Mouse (Mus musculus) lung, embryonic 14.5 days (tissue): Measurements from ENCODE around the gene Crebrf. TPM values are rescaled to one million over a fixed set of nuclear protein-coding genes. Genes with fewer than 3 reads are reported as not detected.
A peak's percentile ranks its signal among the peaks of the same experiment; 100 is the strongest.

Experiments used
- ATAC-seq: fragments of 200-750 bp; cut with Nextera tagmentation; 2 replicates; pipeline ENCODE4 v1.8.0; 2017; ENCODE audit warnings: mild to moderate bottlenecking, moderate TSS enrichment, moderate library complexity; ENCODE audit not compliant: insufficient read depth
- DNase-seq: peaks from one replicate; pipeline ENCODE4 v3.0.0-alpha.2; 2015
- H3K27ac ChIP-seq: fragments of 300-500 bp; sonication (generic); 2 replicates; pipeline ENCODE4 v1.5.1; 2014; ENCODE audit warnings: low read depth, mild to moderate bottlenecking, moderate library complexity
- H3K27me3 ChIP-seq: fragments of 300-500 bp; sonication (generic); 2 replicates; pipeline ENCODE4 v1.6.1; 2014; ENCODE audit warnings: low read length, control low read depth; ENCODE audit not compliant: insufficient read depth
- H3K36me3 ChIP-seq: fragments of 300-500 bp; sonication (generic); 2 replicates; pipeline ENCODE4 v1.6.1; 2014; ENCODE audit warnings: control low read depth; ENCODE audit not compliant: insufficient read depth
- H3K4me1 ChIP-seq: fragments of 300-500 bp; sonication (generic); 2 replicates; pipeline ENCODE4 v1.6.1; 2014; ENCODE audit warnings: antibody characterized with exemption, control low read depth; ENCODE audit not compliant: insufficient read depth
- H3K4me2 ChIP-seq: fragments of 300-500 bp; sonication (generic); 2 replicates; pipeline ENCODE4 v1.6.1; 2014; ENCODE audit warnings: mild to moderate bottlenecking
- H3K4me3 ChIP-seq: fragments of 300-500 bp; sonication (generic); 2 replicates; pipeline ENCODE4 v1.5.1; 2014; ENCODE audit warnings: low read depth, low read length
- H3K9ac ChIP-seq: fragments of 300-500 bp; sonication (generic); 2 replicates; pipeline ENCODE4 v1.6.1; 2014
- H3K9me3 ChIP-seq: fragments of 300-500 bp; sonication (generic); 2 replicates; pipeline ENCODE4 v1.6.1; 2016; ENCODE audit warnings: low read depth, low read length, control low read depth
- CTCF ChIP-seq: IDR thresholded peaks from 2 replicates; pipeline ENCODE4 v1.5.1; 2016; ENCODE audit warnings: antibody characterized with exemption, low read depth
- WGBS: fragments of 180-500 bp; shearing (Covaris S2); extraction: QIAGEN DNeasy Blood & Tissue Kit; methylation state at CpG from one replicate; pipeline ENCODE4 v1.1.7; 2014; 5-methylcytosine and 5-hydroxymethylcytosine counted together
- polyA plus RNA-seq: library from polyadenylated mRNA; unstranded; fragments of >200 nt; fragmentation: Nextera tagmentation; extraction: Ambion mirVana; gene quantifications from 2 replicates; pipeline ENCODE4 v1.2.1, GENCODE M21; 2014

Gene Crebrf
- polyA plus RNA-seq, 1 experiment from 2014 or later = 5.6 TPM

GRCm38 (mm10) chr17:26749975-26750374, 34.5 kb downstream of the Crebrf start:
- Histone ChIP-seq H3K9ac (no peak overlapping the region), H3K4me2 (no peak overlapping the region), H3K9me3 (no peaks in the 10 kb centered on the region), H3K4me1 (no peaks in the 10 kb centered on the region), H3K4me3 (no peak overlapping the region), H3K27ac (no peak overlapping the region), H3K27me3 (no peaks in the 10 kb centered on the region), H3K36me3 (no peaks in the 10 kb centered on the region)
- DNase-seq (no peak), ATAC-seq (no peak)
- WGBS = 90% methylated on average over 3 of the region's 3 CpGs
- TF ChIP-seq CTCF = no peak

- H3K27ac ChIP-seq = no peak overlapping the region
- H3K4me1 ChIP-seq = no peaks in the 10 kb centered on the region
- no peak for DNase-seq
- no peak overlapping the region for H3K9ac ChIP-seq
- no peaks in the 10 kb centered on the region for H3K27me3 ChIP-seq
- no peaks in the 10 kb centered on the region for H3K36me3 ChIP-seq
- no peak overlapping the region for H3K4me2 ChIP-seq
- ATAC-seq = no peak
- no peak overlapping the region for H3K4me3 ChIP-seq
- no peak for TF ChIP-seq CTCF
- no peaks in the 10 kb centered on the region for H3K9me3 ChIP-seq
- WGBS = 70% methylated on average over 1 of the region's 1 CpGs
Measured at GRCm38 (mm10) chr17:26752297-26752696, 36.8 kb downstream of the Crebrf start.

GRCm38 (mm10) chr17:26753476-26753875, 38.0 kb downstream of the Crebrf start:
- DNase-seq (no peak), ATAC-seq (no peak)
- no peak overlapping the region for H3K9ac ChIP-seq
- no peaks in the 10 kb centered on the region for H3K27me3 ChIP-seq
- no peak for TF ChIP-seq CTCF
- 85% methylated on average over 2 of the region's 2 CpGs for WGBS
- H3K36me3 ChIP-seq = no peaks in the 10 kb centered on the region
- H3K4me3 ChIP-seq = no peak overlapping the region
- H3K27ac ChIP-seq = no peak overlapping the region
- no peaks in the 10 kb centered on the region for H3K4me1 ChIP-seq
- H3K4me2 ChIP-seq = no peak overlapping the region
- no peaks in the 10 kb centered on the region for H3K9me3 ChIP-seq

GRCm38 (mm10) chr17:26767100-26767753, 51.8 kb downstream of the Crebrf start:
- no peak for DNase-seq
- peaks cover 6% of the 10 kb centered on the region; the same call in 1 of the 2 replicates for H3K36me3 ChIP-seq
- H3K4me3 ChIP-seq = no peak overlapping the region
- WGBS = 84% methylated on average over 5 of the region's 5 CpGs
- no peak for ATAC-seq
- H3K27me3 ChIP-seq = no peaks in the 10 kb centered on the region
- H3K4me1 ChIP-seq = no peaks in the 10 kb centered on the region
- no peak overlapping the region for H3K27ac ChIP-seq
- no peak for TF ChIP-seq CTCF
- H3K9me3 ChIP-seq = no peaks in the 10 kb centered on the region
- no peak overlapping the region for H3K4me2 ChIP-seq
- H3K9ac ChIP-seq = no peak overlapping the region

GRCm38 (mm10) chr17:26767754-26768124, 52.3 kb downstream of the Crebrf start:
- ATAC-seq = no peak

GRCm38 (mm10) chr17:26776211-26776610, 60.8 kb downstream of the Crebrf start:
- no peak for TF ChIP-seq CTCF
- Histone ChIP-seq H3K9ac (no peak overlapping the region), H3K27ac (no peak overlapping the region), H3K4me1 (no peaks in the 10 kb centered on the region), H3K4me2 (no peak overlapping the region), H3K27me3 (no peaks in the 10 kb centered on the region), H3K9me3 (no peaks in the 10 kb centered on the region), H3K4me3 (no peak overlapping the region), H3K36me3 (no peaks in the 10 kb centered on the region)
- WGBS = 49% methylated on average over 10 of the region's 10 CpGs
- no peak for ATAC-seq
- peak; percentile 60 for DNase-seq

More at GRCm38 (mm10) chr17:26767754-26768124, 52.3 kb downstream of the Crebrf start:
- Histone ChIP-seq H3K9me3 (no peaks in the 10 kb centered on the region), H3K27me3 (no peaks in the 10 kb centered on the region), H3K4me1 (no peaks in the 10 kb centered on the region), H3K4me3 (no peak overlapping the region), H3K27ac (no peak overlapping the region), H3K4me2 (no peak overlapping the region), H3K36me3 (peaks cover 6% of the 10 kb centered on the region; the same call in 1 of the 2 replicates), H3K9ac (no peak overlapping the region)
- TF ChIP-seq CTCF = no peak
- no peak for DNase-seq
- 74% methylated on average over 2 of the region's 2 CpGs for WGBS

- Histone ChIP-seq H3K9ac (no peak overlapping the region), H3K9me3 (no peaks in the 10 kb centered on the region), H3K4me3 (no peak overlapping the region), H3K4me1 (0 out of 2 replicates have a peak, but pooled peaks cover 6% of the 10 kb centered on the region), H3K36me3 (peaks cover 2% of the 10 kb centered on the region; the same call in 1 of the 2 replicates), H3K4me2 (no peak overlapping the region), H3K27me3 (no peaks in the 10 kb centered on the region), H3K27ac (no peak overlapping the region)
- TF ChIP-seq CTCF = no peak
- DNase-seq = no peak
- 88% methylated on average over 4 of the region's 4 CpGs for WGBS
- no peak for ATAC-seq
Measured at GRCm38 (mm10) chr17:26778001-26778400, 62.6 kb downstream of the Crebrf start.
